Mouse (Mus musculus) G1E (cell line): Measurements from ENCODE around the gene Hivep3.

Experiments
- CTCF ChIP-seq: IDR thresholded peaks from 2 replicates; pipeline ENCODE4 v1.5.1; 2012; ENCODE audit warnings: low read depth, low read length, inconsistent platforms, mixed read lengths
- GATA1 ChIP-seq: IDR thresholded peaks from 2 replicates; pipeline ENCODE4 v1.6.1; 2012; ENCODE audit warnings: borderline replicate concordance, low read length, inconsistent platforms, mixed read lengths
- POLR2AphosphoS5 ChIP-seq: IDR thresholded peaks from 2 replicates; pipeline ENCODE4 v1.6.1; 2012; ENCODE audit warnings: low read depth, low read length, inconsistent platforms; ENCODE audit not compliant: insufficient replicate concordance
- TAL1 ChIP-seq: conservative IDR thresholded peaks from 2 replicates; pipeline ENCODE4 v1.6.1; 2012; ENCODE audit warnings: low read depth, low read length, inconsistent platforms, mixed read lengths

DNA sequence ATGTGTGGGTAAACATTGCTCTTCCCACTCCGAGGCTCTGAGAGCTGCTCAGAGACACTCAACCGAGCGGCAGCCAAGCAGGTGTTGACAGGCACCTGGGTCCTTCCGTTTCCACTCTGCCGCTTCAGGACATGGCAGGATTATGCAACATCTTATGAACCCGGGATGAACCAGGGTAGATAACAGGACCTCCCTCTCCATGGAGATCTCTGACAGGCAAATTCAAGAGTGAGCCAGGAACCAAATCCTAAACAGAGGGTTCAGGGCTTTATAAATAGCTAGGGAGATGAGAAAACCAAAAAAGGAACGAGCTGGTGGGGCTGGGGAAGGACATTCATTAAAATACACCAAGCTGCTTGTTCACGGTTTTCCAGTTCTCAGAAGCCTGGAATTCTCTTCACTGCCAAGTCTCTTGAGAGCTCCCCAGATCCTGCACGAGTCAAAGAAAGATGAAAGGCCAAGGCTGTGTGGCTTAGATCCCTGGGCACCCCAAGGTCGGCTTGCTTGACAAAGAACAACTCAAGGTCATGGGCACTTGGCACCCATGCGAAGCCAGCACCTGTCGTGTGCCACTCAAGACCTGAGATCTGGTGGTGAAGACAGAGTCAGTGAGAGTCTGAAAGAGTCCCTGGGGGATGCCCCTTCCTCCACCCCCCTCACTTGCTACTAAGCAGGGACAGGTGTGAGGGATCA is 215.5 kb downstream of the Hivep3 start:
- no peak for TF ChIP-seq CTCF
- TF ChIP-seq GATA1: no peak
- no peak for TF ChIP-seq TAL1
- no peak for TF ChIP-seq POLR2AphosphoS5
